Mouse (Mus musculus) frontal cortex, adult (tissue): ENCODE measurements around the gene Rnaseh2a.
A peak's percentile ranks its signal among the peaks of the same experiment; 100 is the strongest.

Experiments used
- ATAC-seq: cut with Nextera tagmentation; 2 replicates; pipeline ENCODE4 v1.9.2; 2017; ENCODE audit warnings: mild to moderate bottlenecking, moderate library complexity, mixed read lengths; ENCODE audit not compliant: low TSS enrichment

Rnaseh2a gene

DNA sequence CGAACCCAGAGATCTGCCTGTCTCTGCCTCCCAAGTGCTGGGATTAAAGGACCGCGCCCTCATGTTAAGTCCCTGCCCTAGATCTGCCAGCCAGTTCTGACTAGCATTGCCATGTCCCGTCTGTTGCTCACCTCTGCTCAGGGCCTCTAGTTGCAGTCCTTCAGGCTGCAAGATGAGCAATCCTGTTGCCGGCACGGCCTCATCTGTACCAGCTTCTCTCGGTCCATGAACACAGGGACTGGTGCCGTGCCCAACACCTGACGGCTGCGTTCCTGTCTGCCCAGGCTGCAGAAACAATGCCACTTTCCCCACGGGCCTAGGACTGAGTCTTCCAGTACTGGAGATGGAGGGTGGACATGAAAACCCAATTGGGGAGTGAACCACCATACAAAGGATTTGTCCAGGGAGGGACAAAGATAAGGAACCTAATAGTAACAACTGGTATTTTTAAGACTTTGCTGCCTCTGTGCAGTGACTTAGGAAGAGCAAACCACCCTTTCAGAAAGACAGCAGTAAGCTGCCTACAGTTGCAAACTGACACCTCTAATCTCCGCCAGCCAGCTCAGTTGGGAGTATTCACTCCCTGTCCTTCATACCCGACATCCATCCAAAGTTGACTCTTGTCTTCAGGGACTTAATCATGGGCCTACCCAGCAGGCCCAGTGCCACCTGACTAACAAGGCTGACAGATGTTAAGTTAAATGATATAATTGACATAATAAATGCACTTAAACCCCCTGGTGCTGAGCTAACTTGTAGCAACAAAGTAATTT lies 1.8 kb downstream of the Rnaseh2a start:
- ATAC-seq = no peak

DNA sequence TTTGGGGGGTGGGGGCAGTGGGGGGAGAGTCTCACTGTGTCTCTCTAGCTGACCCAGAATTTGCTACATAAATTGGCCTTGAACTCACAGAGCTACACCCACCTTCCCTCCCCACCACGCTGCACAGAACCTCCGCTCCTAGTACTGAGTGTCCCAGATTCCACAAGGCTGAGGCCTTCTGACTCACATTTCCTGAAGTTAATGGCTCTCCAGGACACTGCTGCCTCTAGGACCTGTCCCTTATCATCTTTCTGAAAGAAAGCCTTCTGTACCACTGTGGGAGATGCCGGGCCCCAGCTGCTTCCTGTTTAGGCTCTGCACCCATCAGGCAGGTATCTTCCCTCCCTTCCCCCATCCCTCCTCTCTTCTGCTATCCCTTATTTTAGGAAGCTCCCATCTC lies 3.0 kb downstream of the Rnaseh2a start:
- ATAC-seq = no peak

DNA sequence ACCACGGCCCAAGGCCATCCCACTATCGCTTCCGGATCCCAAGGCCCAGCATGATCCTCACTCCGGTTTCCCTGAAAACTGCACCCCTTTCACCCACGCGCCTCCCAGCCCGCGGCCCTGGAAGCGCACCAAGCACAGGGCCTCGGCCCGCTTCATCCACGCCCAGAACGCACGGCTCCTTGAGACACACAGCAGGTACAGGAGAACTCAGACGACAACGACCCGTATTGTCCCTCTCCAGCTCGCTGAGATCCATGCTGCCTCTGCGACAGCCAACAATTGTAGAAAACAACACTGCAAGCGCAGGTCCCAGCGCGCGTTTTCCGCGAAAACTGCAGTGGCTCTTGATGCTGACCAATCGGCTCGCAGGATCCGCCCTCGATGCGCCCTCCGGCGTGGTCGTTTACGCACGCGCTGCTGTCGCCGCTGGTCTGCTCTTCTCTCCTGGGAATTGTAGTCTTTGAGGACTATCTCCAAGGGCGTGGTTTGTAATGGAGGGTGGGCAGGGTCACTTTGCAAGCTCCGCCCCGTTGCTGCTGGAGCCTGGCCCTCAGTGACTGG lies 3.8 kb downstream of the Rnaseh2a start:
- peak; percentile 89 for ATAC-seq

DNA sequence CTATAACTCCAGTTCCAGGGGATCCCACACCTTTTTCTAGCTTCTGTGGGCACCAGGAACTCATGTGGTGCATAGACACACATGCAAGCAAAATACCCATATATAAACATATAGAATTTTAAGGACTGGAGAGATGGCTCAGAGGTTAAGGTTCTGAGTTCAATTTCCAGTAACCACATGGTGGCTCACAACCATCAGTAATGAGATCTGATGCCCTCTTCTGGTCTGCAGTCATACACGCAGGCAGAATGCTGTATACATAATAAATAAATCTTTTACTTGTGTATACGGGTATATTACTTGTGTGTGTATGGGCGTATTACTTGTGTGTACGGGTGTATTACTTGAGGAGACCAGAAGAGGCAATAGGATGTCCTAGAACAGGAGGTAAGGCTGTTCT lies 5.6 kb downstream of the Rnaseh2a start:
- ATAC-seq = no peak

DNA sequence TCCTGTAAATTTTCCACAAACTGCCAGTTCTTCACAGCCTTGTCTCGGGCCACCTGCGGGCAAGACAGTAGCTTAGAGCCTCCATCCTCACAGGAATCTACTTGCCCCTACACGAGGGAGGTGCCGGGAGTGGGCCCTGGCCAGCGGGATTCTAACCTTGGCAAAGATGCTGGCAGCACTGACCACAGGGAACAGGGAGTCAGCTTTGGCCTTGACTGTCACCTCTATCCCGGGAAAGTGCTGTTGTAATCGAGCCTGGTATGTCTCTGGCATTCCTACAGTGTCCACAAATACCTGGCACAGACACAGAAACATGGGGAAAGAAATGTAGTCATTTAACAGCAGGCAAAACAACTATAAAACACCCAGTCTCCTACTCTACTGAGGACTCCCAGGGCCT lies 9.8 kb downstream of the Rnaseh2a start:
- no peak for ATAC-seq

DNA sequence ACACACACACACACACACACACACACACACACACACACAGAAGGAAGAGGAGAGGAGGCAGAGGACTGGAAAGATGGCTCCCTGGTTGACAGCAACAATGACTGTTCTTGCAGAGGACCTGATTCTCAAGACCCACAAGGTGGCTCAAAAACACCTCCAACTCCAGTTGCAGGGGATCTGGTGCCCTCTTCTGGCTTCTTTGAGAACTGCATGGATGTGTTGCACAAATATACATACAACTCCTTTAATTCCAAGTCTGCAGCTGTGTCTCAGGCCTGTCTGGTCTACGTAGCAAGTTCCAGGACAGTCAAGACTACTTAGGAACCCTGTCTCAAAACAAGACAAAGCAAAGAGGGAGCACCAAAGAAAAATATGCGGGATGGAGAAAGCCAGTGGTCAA lies 12.8 kb downstream of the Rnaseh2a start:
- peak; percentile 50; the same call in 1 of the 2 replicates for ATAC-seq

DNA sequence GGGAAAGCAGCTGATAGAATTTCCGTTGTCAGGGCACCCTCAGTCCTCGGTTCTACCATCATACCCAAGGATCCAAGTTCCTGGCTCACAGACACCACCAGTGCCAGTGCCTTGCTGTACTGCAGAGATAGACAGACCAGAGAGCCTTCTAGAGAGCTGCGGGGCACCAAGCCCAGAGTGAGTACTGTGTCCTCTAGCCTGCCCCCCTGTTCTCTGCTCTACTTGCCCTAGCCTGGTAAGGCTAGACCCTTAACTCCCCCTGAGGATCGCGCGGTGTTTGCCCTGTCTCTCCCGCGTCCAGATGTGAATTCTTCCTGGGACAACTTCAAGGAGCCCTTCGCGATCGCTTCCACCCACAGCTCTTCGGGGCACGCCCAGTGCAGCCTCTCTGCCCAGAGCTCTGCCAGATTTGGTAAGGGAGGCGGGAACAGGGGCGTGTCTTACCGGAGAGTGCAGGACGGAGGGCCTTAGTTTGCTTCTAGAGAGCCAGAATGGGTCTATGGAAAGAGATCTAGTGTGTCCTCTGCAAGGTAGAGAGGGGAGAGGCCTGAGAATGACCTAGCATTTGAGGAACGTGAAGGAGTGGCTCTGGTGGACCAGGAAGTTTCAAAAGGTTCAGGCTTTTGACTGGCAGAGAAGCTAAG lies 16.8 kb downstream of the Rnaseh2a start:
- peak; percentile 64; the same call in 1 of the 2 replicates for ATAC-seq

DNA sequence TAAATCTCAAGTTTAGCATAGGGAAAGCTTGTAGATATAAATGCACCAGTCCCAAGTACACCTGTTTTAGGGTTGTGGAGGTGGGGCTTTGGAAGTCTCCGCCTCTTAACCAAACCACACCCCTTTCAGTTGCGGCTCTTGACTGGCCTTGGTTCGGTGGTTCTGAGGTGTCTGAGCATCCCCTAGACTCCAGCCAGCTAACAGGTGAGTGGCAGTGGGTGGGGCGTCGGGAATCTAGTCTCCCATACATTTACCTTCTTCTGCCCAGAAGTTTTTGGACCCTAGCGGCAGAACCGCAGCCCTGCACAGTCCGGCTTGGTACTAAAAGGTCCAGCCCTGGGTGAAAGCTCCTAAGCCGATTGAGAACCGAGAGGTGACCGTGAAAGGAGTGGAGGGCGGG lies 19.8 kb downstream of the Rnaseh2a start:
- ATAC-seq = no peak

DNA sequence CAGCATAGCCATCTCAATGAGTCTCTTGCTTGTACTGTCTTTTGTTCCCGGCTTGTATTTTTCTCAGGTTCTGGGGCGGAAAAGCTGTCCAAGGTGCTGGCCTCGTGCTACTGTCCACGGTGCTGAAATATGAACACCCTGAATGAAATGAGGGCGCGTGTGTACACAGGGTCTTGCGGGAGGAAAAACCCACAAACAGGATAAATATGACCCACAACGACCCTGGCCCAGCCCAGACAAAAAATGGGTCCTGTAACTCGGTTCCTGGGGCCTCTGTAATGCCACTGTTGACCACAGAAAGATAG lies 22.4 kb downstream of the Rnaseh2a start:
- ATAC-seq = no peak

DNA sequence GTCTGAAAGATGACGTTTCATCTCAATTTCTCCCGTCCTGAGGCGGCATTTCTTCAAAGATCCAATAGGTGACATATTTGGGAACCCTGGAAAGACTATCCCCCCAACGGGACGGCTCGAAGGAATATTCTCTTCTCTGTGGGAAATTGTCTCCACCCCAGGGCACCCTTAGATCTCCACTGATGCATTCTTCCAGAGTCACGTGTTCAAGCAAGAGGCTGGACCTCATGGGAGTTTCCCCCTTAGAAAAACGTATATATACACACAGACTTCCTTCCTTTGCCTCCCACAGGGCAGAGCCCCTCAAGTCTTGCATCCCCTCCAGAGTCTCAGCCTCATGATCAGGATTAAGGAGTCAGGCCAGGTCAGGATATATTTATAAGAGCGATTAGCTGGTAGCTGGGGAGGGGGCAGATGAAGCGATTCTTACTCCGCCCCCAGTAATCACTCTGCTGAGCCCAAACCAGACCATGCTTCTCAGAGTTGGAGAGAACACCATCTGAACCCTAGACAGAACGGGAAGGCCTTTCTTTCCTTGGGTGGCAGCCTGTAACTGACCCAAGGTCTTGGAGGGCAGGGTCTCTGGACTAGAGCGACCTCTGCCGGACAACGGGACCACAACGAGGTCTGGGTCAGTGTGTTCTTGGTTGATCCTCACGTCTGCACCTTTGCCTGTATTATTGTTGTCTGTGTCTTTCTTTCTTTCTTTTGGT lies 22.9 kb downstream of the Rnaseh2a start, which contains the start of gene Rtbdn:
Gene Rtbdn, plus strand, starts transcription at position 464 of the 713 bp plus-strand sequence.
- no peak for ATAC-seq

DNA sequence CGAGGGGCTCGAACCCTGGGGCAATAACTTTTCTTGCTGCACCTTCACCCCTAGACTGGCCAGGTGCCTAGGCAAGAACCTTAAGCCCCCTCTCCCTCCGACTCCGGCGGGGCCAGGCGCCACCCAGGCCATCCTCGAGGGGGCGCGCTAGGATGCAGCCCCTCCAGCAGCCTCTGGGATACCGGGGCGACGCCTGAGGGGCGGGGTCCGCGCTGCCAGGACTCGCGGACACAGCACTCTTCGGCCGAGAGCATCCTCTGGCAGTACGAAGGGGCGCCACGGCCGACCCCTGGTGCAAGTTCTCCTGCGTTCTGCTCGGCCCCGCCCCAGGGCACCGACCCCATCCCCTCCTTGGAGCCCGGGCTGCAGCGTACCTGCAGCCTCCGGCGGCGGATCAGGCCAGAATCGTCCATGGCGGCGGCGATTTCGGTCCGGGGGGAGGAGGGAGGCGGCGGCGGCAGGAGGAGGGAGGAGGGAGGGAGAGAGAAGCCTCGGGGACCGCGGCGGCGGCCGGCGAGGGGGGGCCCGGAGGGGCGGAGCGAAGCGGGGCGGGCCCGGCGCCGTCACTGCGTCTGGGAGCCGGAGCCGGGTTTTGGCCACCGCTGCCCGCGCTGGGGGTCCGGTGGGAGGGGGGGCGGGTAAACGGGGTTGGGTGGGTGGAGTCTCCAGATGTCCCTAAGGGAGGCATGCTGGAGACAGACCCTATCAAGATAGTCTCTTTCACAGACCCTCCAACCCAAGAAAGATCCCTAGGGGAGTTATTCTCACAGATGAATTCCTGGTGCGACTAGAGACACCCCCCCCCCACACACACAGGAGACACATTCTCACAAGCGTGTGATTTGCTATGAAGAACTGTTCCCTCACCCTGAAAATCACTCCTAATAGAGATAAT lies 23.7 kb downstream of the Rnaseh2a start:
- peak; percentile 42 for ATAC-seq

DNA sequence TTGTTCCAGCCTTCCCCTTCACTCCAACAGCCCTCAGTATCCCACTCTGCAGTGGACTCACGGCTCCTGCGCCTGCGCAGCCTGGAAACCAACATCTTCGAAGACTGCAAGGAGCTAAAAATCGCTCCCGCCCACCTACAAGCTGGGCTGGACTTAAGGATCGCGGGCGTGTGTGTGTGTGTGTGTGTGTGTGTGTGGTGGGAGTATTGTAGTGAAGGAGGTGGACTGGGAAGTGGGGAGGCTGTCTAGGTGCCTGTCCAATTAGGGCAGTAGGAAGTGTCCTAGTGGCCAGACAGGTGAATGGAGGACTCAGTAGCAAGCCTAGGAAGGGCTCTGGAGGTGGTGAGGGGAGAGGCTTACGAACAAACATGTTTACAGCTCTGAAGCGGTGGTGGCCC lies 24.3 kb downstream of the Rnaseh2a start:
- peak; percentile 82 for ATAC-seq

DNA sequence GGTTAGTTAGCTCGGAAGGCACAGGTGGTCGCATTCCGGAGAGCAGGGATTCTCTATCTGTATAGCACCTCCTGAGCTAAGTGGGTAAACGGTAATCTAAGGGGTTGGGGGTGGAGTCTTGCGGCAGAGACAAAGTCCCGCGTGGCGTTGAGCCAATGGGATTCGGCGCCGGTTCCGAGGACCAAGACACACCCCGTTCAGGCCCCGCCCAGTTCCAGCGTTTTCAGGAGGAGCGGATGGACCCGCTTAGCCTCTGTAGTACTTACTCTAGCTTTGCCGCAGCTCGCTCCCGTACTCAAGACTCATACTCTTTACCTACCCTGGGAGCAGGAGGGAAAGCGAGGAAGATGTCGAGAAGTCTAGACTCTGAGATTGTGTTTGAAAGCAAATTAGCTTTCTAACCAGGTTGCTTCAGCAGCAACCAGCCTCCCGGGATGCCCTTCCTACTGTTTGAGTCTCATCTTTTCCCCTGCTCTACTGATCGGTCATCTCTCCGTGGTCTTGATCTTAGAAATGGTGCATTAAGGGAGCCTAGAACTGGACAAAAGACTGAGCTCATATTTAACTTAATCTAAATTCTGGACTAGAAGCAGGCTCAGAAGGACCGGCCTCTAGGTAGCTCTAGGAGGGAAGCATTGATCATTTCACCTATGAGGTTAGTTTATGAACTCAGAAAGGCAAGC lies 24.9 kb downstream of the Rnaseh2a start:
- peak; percentile 73 for ATAC-seq

DNA sequence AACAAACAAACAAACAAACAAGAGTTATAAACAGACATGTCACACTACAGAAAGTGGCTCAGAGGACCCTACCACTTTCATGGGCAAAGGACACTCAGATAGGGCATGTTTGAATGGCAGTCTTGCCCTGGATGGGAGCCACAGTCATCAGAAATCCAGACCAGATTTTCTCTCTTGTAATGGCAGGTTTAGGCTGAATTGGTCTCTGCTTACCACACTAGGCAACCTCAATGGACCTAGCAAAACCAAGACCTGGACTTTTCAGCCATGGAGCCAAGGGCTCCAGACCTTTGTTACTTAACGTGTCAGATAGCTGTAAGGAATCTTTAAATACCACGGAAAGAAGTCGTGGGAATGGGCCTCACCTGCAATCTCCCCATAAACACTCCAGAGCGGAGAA lies 25.9 kb downstream of the Rnaseh2a start:
- ATAC-seq = no peak

DNA sequence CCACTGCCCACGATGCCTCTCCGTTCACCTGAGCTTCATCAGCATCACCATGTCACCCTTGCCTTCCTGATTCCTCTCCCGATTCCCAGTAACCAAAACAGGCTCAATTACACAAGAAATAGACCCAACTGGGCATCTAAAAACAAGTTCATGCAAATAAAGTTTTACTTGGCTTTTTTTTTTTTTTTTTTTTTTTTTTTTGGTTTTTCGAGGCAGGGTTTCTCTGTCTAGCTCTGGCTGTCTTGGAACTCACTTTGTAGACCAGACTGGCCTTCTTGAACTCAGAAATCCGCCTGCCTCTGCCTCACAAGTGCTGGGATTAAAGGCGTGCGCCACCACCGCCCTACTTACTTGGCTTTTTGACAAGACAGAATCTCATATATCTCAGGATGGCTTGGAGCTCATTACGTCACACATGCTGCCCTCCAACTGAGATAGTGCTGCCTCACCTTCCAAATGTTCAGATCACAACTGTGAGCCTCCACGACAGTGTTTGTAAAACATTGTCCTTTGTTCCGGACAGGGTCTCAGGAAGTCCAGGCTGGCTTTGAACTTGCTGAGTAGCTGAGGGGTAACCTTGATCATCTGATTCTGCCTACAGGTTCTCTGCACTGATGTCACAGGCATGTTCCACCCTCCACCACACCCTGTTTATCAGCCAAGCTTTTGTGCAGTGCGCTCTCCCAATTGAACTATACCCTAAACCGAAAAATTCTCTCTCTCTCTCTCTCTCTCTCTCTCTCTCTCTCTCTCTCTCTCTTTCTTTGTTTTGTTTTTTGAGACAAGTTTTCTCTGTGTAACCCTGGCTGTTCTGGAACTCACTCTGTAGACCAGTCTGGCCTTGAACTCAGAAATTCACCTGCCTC lies 31.7 kb downstream of the Rnaseh2a start:
- no peak for ATAC-seq

DNA sequence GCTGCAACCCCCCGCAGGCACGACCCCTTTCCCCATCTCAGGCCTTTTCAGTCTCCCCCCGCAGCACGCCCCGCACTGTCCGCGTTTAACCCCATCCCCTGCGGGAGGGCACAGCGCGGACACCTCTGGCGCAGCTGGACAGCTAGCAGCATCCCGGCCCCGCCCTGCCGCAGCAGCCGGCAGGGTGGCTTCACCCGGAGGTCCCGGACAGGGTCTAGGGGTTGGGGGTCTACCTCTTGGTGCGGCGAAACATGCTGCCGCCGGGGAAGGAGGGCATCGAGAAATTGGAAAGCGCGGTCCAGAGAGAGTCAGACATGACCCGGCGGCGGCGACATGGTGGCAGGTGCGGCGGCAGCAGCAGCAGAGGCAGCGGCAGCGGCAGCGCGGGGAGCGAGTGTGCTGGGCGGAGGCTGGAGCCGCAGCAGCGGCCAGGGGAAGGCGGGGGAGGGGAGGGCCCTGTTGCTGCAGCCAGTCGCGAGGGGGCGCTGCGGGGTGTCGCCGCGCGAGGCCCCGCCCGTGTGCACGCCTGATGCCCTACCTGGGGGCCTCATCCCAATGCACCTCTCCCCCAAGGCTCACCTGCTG lies 32.5 kb downstream of the Rnaseh2a start, which contains the start of gene Mast1:
Gene Mast1, minus strand, starts transcription at position 398 of the 585 bp plus-strand sequence.
- peak; percentile 62 for ATAC-seq

DNA sequence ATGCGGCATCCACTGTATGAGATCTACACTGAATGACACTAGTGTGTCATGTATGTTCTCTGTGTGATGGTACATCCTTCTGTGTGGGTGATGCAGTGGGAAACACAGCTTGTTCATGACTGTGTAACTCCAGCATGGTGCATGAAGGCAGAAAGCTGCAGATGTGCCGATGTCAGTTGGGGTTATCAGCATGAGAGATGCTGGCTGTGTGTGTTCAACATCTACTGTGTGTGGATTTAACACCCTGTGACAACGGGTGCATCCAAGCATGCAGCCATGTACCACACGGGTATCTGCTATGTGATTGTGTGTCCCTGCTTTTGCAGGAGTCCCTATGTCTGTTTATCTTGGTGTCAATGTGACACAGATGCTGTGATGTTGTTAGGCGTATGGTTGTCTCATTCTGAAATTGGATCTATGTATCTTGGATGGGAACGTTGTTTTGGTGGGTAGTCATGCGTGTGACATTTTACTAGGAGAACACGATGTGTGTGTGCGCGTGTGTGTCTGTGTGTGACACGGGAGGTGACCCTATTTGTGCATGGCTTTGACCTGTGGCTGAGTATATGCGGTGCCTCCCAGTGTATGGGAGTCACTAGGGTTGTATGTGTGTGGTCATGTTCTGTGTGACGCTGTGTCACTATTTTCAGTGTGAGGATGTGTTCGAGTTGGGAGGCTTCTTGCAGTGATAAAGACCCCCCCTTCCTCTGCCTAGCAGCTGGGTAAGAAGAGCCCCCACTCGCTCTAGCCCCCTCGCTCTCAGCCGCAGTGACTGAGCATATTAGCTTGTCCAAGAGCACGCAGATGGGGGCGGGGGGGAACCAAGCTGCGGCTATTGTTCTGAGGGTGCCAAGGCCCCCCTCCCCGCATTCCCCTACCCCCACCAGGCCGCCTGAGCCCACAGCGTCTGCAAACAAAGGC lies 33.3 kb downstream of the Rnaseh2a start:
- ATAC-seq = no peak

DNA sequence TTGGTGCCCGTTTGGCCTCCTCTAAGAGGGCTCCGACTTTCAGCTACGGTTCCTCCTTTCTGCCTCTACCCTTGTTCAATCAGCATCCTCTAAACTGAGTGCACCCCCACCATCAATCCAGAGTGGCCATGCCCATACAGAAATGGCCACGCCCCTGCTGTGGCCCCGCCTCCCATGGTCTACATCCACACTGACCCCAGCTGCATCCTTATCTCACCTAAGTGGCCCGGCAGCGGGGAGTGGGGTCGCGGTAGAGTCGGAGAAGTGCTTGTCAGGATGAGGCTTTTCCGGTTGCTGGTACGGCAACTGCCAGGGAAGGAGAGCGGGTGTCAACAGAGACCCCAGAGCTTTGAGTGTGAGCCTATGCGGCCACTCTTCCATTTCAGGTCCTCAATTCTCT lies 34.1 kb downstream of the Rnaseh2a start:
- ATAC-seq = no peak
